Comparison of ENCODE assay signal across 29 mouse cellular contexts in genomic region chr7:101127737-101128136, GRCm38 (mm10). TPM values are rescaled to one million over a fixed set of nuclear protein-coding genes. Genes with fewer than 3 reads are reported as not detected.
DNase-seq lines count a peak whose midpoint lies in the region; ATAC-seq and TF ChIP-seq lines count a peak whose summit lies in the region.
"Had no signal": no experiment of that assay in that cellular context is flagged by ENCODE, and none has a peak within 500 bp of the region (broad histone marks: within the 10 kb centered on the region; RNA-seq: fewer than 3 reads in every experiment).

No protein-coding gene starts in this region.

- DNase-seq in heart, adult 2 months, result no peak
- no peak for DNase-seq in heart, adult 8-10 months (ENCODE audit: low spot score)
- DNase-seq in lung, embryonic 14.5 days, result peak; percentile 40
- DNase-seq in lung, postnatal 25 days (ENCODE audit: low spot score), result no peak
- DNase-seq in midbrain, embryonic 14.5 days, result no peak
- DNase-seq in thymus, adult 2 months, result no peak
- DNase-seq: adrenal gland, postnatal 25 days; B cell, adult 2 months; cerebellum, adult 18-20 months; cerebellum, postnatal 25 days; gastrocnemius, postnatal 10 days; heart, postnatal 4 days; kidney, adult 18-20 months; kidney, postnatal 36 days; layer of hippocampus, adult 9-11 months; left cerebral cortex, postnatal 4 days; liver; liver, postnatal 0 days; right cerebral cortex, postnatal 25 days had no signal

- intact Hi-C loops in heart, adult 2 months (cut with DNase I), result no loop called here

- no peaks in the 10 kb centered on the region for H3K9me3 ChIP-seq in lung, embryonic 14.5 days (ENCODE audit: low read depth, low read length)
- H3K9me3 ChIP-seq in midbrain, embryonic 14.5 days (ENCODE audit: control insufficient read depth, low read length), result no peaks in the 10 kb centered on the region
- H3K9me3 ChIP-seq: forebrain, embryonic 13.5 days; heart, embryonic 10.5 days; stomach, embryonic 15.5 days had no signal

- H3K79me2 ChIP-seq in heart, adult 2 months (replicated peaks; ENCODE audit: control insufficient read depth, insufficient read depth, low read length), result peaks cover 5% of the 10 kb centered on the region

- TF ChIP-seq POLR2A in heart, adult 2 months (IDR thresholded peaks at IDR 0.05; ENCODE audit: insufficient read depth, low read depth, low read length), result no peak
- TF ChIP-seq POLR2A in thymus, adult 2 months (IDR thresholded peaks at IDR 0.05; ENCODE audit: control insufficient read depth, extremely low read depth, insufficient read depth, low read length, poor library complexity), result no peak

- H3K9ac ChIP-seq in heart, adult 2 months (ENCODE audit: low read depth, low read length), result no peak overlapping the region
- H3K9ac ChIP-seq in lung, embryonic 14.5 days, result no peak overlapping the region
- no peak overlapping the region for H3K9ac ChIP-seq in midbrain, embryonic 14.5 days (replicated peaks; ENCODE audit: low read length)
- H3K9ac ChIP-seq: forebrain, embryonic 13.5 days; liver, postnatal 0 days; stomach, embryonic 15.5 days had no signal

- H3K27ac ChIP-seq in heart, adult 2 months, result peak overlapping the region; percentile 18
- peak overlapping the region; percentile 8; the same call in 1 of the 2 replicates for H3K27ac ChIP-seq in lung, embryonic 14.5 days (ENCODE audit: low read depth)
- H3K27ac ChIP-seq in midbrain, embryonic 14.5 days (replicated peaks; ENCODE audit: low read depth, low read length), result no peak overlapping the region
- H3K27ac ChIP-seq in thymus, adult 2 months (ENCODE audit: control insufficient read depth, insufficient read depth, low read length), result no peak overlapping the region
- H3K27ac ChIP-seq: forebrain, embryonic 13.5 days; heart, embryonic 10.5 days; left cerebral cortex, adult 2 months; stomach, embryonic 15.5 days had no signal

- no peak overlapping the region for H3K4me3 ChIP-seq in heart, adult 2 months
- no peak overlapping the region for H3K4me3 ChIP-seq in lung, embryonic 14.5 days (ENCODE audit: low read depth, low read length)
- no peak overlapping the region for H3K4me3 ChIP-seq in midbrain, embryonic 14.5 days (replicated peaks; ENCODE audit: low read depth, low read length)
- no peak overlapping the region for H3K4me3 ChIP-seq in thymus, adult 2 months (ENCODE audit: control insufficient read depth, insufficient read depth, low read length)
- H3K4me3 ChIP-seq: erythroblast, embryonic 14.5 days; forebrain, embryonic 13.5 days; heart, embryonic 10.5 days; left cerebral cortex, adult 2 months; stomach, embryonic 15.5 days had no signal

- TF ChIP-seq CTCF in heart, adult 2 months (IDR thresholded peaks at IDR 0.05), result no peak
- TF ChIP-seq CTCF in lung, embryonic 14.5 days (IDR thresholded peaks at IDR 0.05; ENCODE audit: low read depth), result no peak
- no peak for TF ChIP-seq CTCF in thymus, adult 2 months (IDR thresholded peaks at IDR 0.05; ENCODE audit: borderline replicate concordance, control insufficient read depth, extremely low read depth, insufficient read depth, low read length, poor library complexity)

- H3K4me2 ChIP-seq in lung, embryonic 14.5 days, result no peak overlapping the region
- H3K4me2 ChIP-seq in midbrain, embryonic 14.5 days (ENCODE audit: low read length), result no peak overlapping the region
- H3K4me2 ChIP-seq: forebrain, embryonic 13.5 days; stomach, embryonic 15.5 days had no signal

- ATAC-seq in lung, embryonic 14.5 days (ENCODE audit: insufficient read depth), result no peak
- peak; percentile 29 for ATAC-seq in CD4-positive, CD25-positive, alpha-beta regulatory T cell, adult 4 months
- peak; percentile 32 for ATAC-seq in inflammation-experienced regulatory T-cells, adult 6 months
- ATAC-seq in midbrain, embryonic 14.5 days (ENCODE audit: low FRiP score, low TSS enrichment), result no peak
- ATAC-seq: activated CD4-positive, CD25-positive, alpha-beta regulatory T cell, adult 4 months; forebrain, embryonic 13.5 days; hindbrain, embryonic 16.5 days; liver, postnatal 0 days; Patski had no signal

- H3K36me3 ChIP-seq in heart, adult 2 months (ENCODE audit: control insufficient read depth, insufficient read depth, low read length), result peaks cover 17% of the 10 kb centered on the region
- H3K36me3 ChIP-seq in lung, embryonic 14.5 days (ENCODE audit: insufficient read depth), result 0 out of 2 replicates have a peak, but pooled peaks cover 4% of the 10 kb centered on the region
- H3K36me3 ChIP-seq in midbrain, embryonic 14.5 days (ENCODE audit: control insufficient read depth, insufficient read depth, low read length), result no peaks in the 10 kb centered on the region
- H3K36me3 ChIP-seq in thymus, adult 2 months (ENCODE audit: control insufficient read depth, insufficient read depth, low read length), result no peaks in the 10 kb centered on the region
- H3K36me3 ChIP-seq: stomach, embryonic 15.5 days had no signal

- TF ChIP-seq EP300 in heart, adult 2 months (IDR thresholded peaks at IDR 0.05; ENCODE audit: insufficient read depth, low read depth, low read length), result no peak

- WGBS in heart, adult 2 months, result 48% methylated on average over 3 of the region's 3 CpGs
- 59% methylated on average over 3 of the region's 3 CpGs for WGBS in lung, embryonic 14.5 days
- 91% methylated on average over 3 of the region's 3 CpGs for WGBS in midbrain, embryonic 14.5 days
- WGBS in thymus, adult 2 months, result 67% methylated on average over 3 of the region's 3 CpGs

- peaks cover 7% of the 10 kb centered on the region for H3K4me1 ChIP-seq in heart, adult 2 months (ENCODE audit: control insufficient read depth, insufficient read depth, low read length)
- peaks cover 5% of the 10 kb centered on the region; the same call in 1 of the 2 replicates for H3K4me1 ChIP-seq in lung, embryonic 14.5 days (ENCODE audit: insufficient read depth)
- no peaks in the 10 kb centered on the region for H3K4me1 ChIP-seq in midbrain, embryonic 14.5 days (ENCODE audit: control insufficient read depth, insufficient read depth, low read length)
- H3K4me1 ChIP-seq in thymus, adult 2 months (replicated peaks; ENCODE audit: control insufficient read depth, insufficient read depth, low read length), result no peaks in the 10 kb centered on the region
- H3K4me1 ChIP-seq: stomach, embryonic 15.5 days had no signal

- no peaks in the 10 kb centered on the region for H3K27me3 ChIP-seq in heart, adult 2 months (ENCODE audit: control insufficient read depth, insufficient read depth, low read length)
- no peaks in the 10 kb centered on the region for H3K27me3 ChIP-seq in lung, embryonic 14.5 days (ENCODE audit: insufficient read depth, low read length)
- H3K27me3 ChIP-seq in midbrain, embryonic 14.5 days (ENCODE audit: control insufficient read depth, insufficient read depth, low read length), result no peaks in the 10 kb centered on the region
- no peaks in the 10 kb centered on the region for H3K27me3 ChIP-seq in thymus, adult 2 months (ENCODE audit: control insufficient read depth, insufficient read depth, low read length)
- H3K27me3 ChIP-seq: forebrain, embryonic 13.5 days; Patski; stomach, embryonic 15.5 days had no signal

RNA-seq across cellular contexts. Expression of gene Fchsd2, which starts 35.1 kb away (rescaled TPM):
- 10 to 100 TPM; 20.9 to 22.4 TPM for total RNA-seq in heart, adult 2 months (2021)
- polyA plus RNA-seq in heart, adult 2 months (2012; rRNA removed), result 5.6 and 8.1 TPM in 2 replicates
- 10 to 100 TPM; 17.2 to 23.8 (median 19.1) TPM for total RNA-seq in heart, adult 8-10 months (2022)
- 23.6 and 23.8 TPM in 2 replicates for polyA plus RNA-seq in lung, embryonic 14.5 days (2014; fragmentation: Nextera tagmentation; extraction: Ambion mirVana)
- 10 to 100 TPM; 38.9 to 44.1 TPM for polyA plus RNA-seq in CD4-positive, CD25-positive, alpha-beta regulatory T cell, adult 4 months (2017; shearing (Covaris generic))
- polyA plus RNA-seq in inflammation-experienced regulatory T-cells, adult 6 months (2017; shearing (Covaris generic)), result 10 to 100 TPM; 29.3 to 53.7 (median 41.9) TPM
- polyA plus RNA-seq in midbrain, embryonic 14.5 days (2014; fragmentation: Nextera tagmentation; extraction: Ambion mirVana), result 38.6 and 50.5 TPM in 2 replicates
- polyA plus RNA-seq in thymus, adult 2 months (2012; rRNA removed), result 14.3 and 15.8 TPM in 2 replicates

Comparison
In these comparisons a context has a peak if more than half of its experiments do, and no peak if none do; other contexts are left out.
1. H3K27ac ChIP-seq: peak in heart, adult 2 months (single experiment) and lung, embryonic 14.5 days (single experiment); none in midbrain, embryonic 14.5 days (single experiment) and thymus, adult 2 months (single experiment).
2. ATAC-seq: peak in CD4-positive, CD25-positive, alpha-beta regulatory T cell, adult 4 months (single experiment) and inflammation-experienced regulatory T-cells, adult 6 months (single experiment); none in lung, embryonic 14.5 days (single experiment) and midbrain, embryonic 14.5 days (single experiment).